Mouse (Mus musculus) embryonic facial prominence, embryonic 12.5 days (tissue): ENCODE measurements around the gene Zfp39. TPM values are rescaled to one million over a fixed set of nuclear protein-coding genes. Genes with fewer than 3 reads are reported as not detected.

Source experiments
- ATAC-seq: fragments of 200-750 bp; cut with Nextera tagmentation; 2 replicates; pipeline ENCODE4 v1.8.0; 2017; ENCODE audit not compliant: insufficient number of reproducible peaks, insufficient read depth, low FRiP score, low TSS enrichment
- H3K27ac ChIP-seq: fragments of 300-500 bp; sonication (generic); 2 replicates; pipeline ENCODE4 v1.5.1; 2016; ENCODE audit warnings: mild to moderate bottlenecking
- H3K27me3 ChIP-seq: fragments of 300-500 bp; sonication (generic); 2 replicates; pipeline ENCODE4 v1.6.1; 2016; ENCODE audit warnings: mild to moderate bottlenecking, moderate library complexity
- H3K36me3 ChIP-seq: fragments of 300-500 bp; sonication (generic); 2 replicates; pipeline ENCODE4 v1.6.1; 2016; ENCODE audit warnings: mild to moderate bottlenecking
- H3K4me1 ChIP-seq: fragments of 300-500 bp; sonication (generic); 2 replicates; pipeline ENCODE4 v1.6.1; 2016
- H3K4me2 ChIP-seq: fragments of 300-500 bp; sonication (generic); replicated peaks from 2 replicates; pipeline ENCODE4 v1.6.1; 2016; ENCODE audit warnings: mild to moderate bottlenecking, moderate library complexity
- H3K4me3 ChIP-seq: fragments of 300-500 bp; sonication (generic); 2 replicates; pipeline ENCODE4 v1.5.1; 2016; ENCODE audit warnings: mild to moderate bottlenecking
- H3K9ac ChIP-seq: fragments of 300-500 bp; sonication (generic); 2 replicates; pipeline ENCODE4 v1.6.1; 2016; ENCODE audit warnings: mild to moderate bottlenecking, moderate library complexity
- H3K9me3 ChIP-seq: fragments of 300-500 bp; sonication (generic); 2 replicates; pipeline ENCODE4 v1.6.1; 2016; ENCODE audit warnings: mild to moderate bottlenecking, moderate library complexity
- WGBS: fragments of 180-500 bp; shearing (Covaris S2); methylation state at CpG from one replicate; pipeline ENCODE4 v1.1.7; 2016; 5-methylcytosine and 5-hydroxymethylcytosine counted together
- polyA plus RNA-seq: library from polyadenylated mRNA; unstranded; fragments of >200 nt; fragmentation: Nextera tagmentation; extraction: Ambion mirVana; gene quantifications from 2 replicates; pipeline ENCODE4 v1.2.1, GENCODE M21; 2016

Zfp39 gene
- polyA plus RNA-seq, 1 experiment from 2014 or later, result 6.6 TPM

DNA sequence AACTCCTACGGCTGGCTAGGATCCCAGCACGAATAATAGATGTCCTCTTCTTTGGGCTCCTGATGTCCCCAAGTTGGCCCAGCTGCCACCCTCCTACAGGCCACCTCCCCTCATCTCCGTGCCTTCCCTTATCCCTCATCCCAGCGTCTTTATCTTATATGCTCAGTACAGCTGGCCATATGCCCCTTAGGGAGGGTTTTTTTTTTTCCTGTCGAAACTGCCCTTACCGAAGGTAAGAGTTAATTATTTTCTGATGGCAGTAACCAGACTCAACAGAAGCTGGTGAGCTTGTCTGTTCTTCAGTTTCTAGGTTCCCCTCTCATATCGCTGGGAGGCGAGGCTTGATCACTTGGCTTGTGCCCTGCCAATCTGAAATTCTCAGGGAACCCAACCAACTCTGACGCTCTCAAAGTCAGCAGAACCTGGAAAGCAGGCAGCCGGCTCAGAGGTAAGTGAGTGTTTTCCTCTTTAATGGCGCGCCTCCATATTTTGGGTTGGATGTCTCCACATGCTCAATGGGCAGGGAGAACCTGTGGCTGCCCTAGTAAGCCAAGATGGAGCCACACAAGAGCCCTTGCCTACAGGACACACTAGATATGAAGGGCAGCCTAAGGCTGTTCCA is 13.8 kb upstream of the Zfp39 start, which contains the start of gene Btnl10:
TSS of gene Btnl10 (plus strand) at position 164 of the 622 bp plus-strand sequence.
- Histone ChIP-seq H3K4me1 (no peaks in the 10 kb centered on the region), H3K36me3 (no peaks in the 10 kb centered on the region), H3K27ac (no peak within 1 kb of the TSS), H3K9me3 (no peaks in the 10 kb centered on the region), H3K4me2 (no peak within 1 kb of the TSS), H3K27me3 (no peaks in the 10 kb centered on the region), H3K9ac (no peak within 1 kb of the TSS), H3K4me3 (no peak within 1 kb of the TSS)
- 75% methylated on average over 12 of the region's 12 CpGs for WGBS
- ATAC-seq, result no peak

DNA sequence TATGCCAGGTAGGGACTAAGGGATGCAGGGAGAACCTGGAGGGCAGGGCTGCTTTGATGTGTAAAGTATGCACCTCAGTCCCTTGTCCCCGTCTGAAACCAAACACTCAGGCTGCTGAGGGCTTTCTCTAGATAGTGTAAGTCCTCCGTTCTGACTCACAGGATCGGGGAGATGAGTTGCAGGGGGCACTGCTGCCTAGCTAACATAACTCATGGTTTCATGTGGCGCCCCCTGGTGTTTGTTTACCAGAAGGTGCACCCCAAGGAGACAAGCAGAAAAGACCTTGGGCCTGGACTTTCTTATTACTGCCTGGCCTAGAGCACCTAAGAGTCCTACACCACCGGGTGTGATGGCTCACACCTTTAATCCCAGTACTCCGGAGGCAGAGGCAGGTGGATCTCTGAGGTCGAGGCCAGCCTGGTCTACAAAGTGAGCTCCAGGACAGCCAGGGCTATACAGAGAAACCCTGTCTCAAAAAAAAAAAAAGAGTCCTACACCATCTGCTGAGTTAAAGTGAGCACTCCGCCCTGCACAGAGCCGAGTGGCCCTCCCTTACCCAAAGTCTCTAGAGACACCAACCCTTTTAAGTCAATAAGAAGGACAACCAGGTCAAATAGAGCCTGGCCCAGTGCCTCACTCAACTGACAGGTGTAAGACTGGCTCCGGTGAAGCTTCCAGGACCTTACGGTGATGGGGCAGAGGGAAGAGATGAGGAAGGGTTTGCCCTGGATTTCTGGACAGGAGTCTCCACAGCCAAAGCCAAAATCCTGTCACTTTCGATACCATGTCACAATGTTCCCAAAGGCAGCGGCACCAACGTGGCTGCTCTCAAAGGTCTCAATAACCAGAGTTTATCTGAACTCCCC is 13.1 kb upstream of the Zfp39 start:
- Histone ChIP-seq H3K4me3 (no peak overlapping the region), H3K4me2 (no peak overlapping the region), H3K27ac (no peak overlapping the region), H3K9me3 (no peaks in the 10 kb centered on the region), H3K4me1 (no peaks in the 10 kb centered on the region), H3K36me3 (no peaks in the 10 kb centered on the region), H3K27me3 (no peaks in the 10 kb centered on the region), H3K9ac (no peak overlapping the region)
- WGBS, result 56% methylated on average over 14 of the region's 14 CpGs
- ATAC-seq, result no peak

DNA sequence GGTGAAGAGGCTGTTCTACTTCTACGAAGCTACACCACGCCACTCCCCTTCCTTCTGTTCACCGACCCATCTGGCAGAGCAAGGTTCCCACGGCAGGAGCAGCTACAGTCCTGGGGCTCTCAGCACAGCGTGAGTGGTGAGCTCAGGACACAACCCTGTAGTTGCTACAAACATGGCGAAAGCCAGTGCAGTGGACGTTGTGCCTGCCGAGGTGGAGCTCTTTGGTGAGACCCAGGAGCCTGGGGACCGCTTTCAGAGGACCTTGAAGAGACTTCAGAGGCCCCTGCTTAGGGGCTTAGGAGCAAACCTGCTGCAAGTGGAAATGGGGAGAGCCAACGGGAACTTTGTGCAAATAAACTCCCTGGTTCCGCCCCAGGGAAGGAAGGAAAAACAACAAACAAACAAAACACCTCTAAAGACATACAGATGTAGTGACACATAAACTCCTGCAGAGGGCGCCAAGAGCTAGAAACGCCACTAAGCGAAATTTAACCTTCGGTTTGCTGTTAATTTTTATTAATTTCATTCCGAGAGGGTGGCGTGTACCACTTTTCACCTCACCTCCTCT is 10.5 kb upstream of the Zfp39 start:
- peak overlapping the region; percentile 52 for H3K4me2 ChIP-seq
- peak overlapping the region; percentile 25 for H3K4me3 ChIP-seq
- 14% methylated on average over 17 of the region's 17 CpGs for WGBS
- no peak for ATAC-seq
- peak overlapping the region; percentile 47; the same call in 1 of the 2 replicates for H3K9ac ChIP-seq
- H3K27ac ChIP-seq, result 0 out of 2 replicates have a peak overlapping the region, but pooled peaks have one; percentile 36
- no peaks in the 10 kb centered on the region for H3K9me3 ChIP-seq
- H3K27me3 ChIP-seq, result no peaks in the 10 kb centered on the region
- H3K4me1 ChIP-seq, result no peaks in the 10 kb centered on the region
- H3K36me3 ChIP-seq, result no peaks in the 10 kb centered on the region

DNA sequence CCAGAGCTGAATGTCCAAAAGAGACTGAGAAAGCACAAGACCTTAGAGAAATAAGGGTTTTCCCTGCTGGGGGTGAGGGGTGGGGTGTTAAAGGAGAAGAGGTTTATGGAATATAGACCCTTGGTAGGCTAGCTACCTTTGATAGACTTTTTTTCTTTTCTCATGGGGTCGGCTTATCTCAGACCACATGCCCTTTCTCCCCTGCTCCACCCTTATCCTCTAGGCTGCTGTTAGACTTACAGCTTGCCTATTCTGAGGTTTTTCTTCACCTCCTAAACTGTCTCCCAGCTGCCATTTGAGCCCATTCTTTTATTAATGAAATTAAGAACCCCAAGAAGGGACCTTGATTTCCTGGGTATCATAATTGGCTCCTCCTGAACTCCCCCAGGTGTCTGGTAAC is 9.8 kb upstream of the Zfp39 start:
- WGBS, result 70% methylated on average over 1 of the region's 1 CpGs
- no peak overlapping the region for H3K27ac ChIP-seq
- H3K9me3 ChIP-seq, result no peaks in the 10 kb centered on the region
- H3K9ac ChIP-seq, result no peak overlapping the region
- ATAC-seq, result no peak
- no peaks in the 10 kb centered on the region for H3K27me3 ChIP-seq
- no peaks in the 10 kb centered on the region for H3K36me3 ChIP-seq
- no peak overlapping the region for H3K4me2 ChIP-seq
- no peaks in the 10 kb centered on the region for H3K4me1 ChIP-seq
- H3K4me3 ChIP-seq, result no peak overlapping the region

DNA sequence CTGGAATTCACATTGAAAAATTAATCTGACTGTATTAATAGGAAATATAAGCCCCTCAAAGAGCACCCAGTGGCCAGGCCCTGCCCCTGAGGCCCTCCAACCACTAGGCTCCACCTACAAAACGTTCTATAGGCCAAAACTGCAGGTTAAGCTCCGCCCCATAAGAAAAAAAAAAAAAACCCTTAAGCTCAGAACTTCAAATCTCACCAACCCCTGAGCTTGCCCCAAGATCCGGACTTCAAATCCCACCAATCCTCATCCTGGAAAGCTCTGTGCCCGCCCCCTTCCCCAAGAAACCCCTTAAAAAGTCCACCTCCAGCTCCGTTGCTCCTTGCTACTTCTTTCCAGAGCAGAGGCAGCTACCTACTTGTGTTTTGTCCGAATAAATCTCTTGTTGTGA is 813 bp upstream of the Zfp39 start:
- Histone ChIP-seq H3K4me3 (no peak overlapping the region), H3K27me3 (no peaks in the 10 kb centered on the region), H3K9me3 (no peaks in the 10 kb centered on the region), H3K27ac (no peak overlapping the region), H3K4me1 (peaks cover 6% of the 10 kb centered on the region; the same call in 1 of the 2 replicates), H3K4me2 (peak overlapping the region; percentile 86; the same call in 1 of the 2 replicates), H3K36me3 (peaks cover 18% of the 10 kb centered on the region), H3K9ac (no peak overlapping the region)
- ATAC-seq, result no peak
- 47% methylated on average over 6 of the region's 6 CpGs for WGBS

DNA sequence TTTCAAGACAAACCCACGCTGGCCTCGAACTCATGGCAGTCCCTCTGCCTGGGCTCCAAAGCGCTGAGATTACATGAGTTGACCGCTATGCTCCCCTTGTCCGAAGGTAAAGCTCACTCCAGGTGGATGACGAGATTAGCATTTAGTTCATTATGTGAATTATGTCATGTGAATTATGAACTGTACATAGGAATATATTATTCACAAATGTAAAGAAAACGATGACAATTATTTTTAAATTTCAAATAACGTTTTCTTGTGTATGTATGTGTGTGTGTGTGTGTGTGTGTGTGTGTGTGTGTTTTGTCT is 339 bp upstream of the Zfp39 start:
- WGBS, result 4% methylated on average over 8 of the region's 8 CpGs
- H3K9ac ChIP-seq, result no peak overlapping the region

DNA sequence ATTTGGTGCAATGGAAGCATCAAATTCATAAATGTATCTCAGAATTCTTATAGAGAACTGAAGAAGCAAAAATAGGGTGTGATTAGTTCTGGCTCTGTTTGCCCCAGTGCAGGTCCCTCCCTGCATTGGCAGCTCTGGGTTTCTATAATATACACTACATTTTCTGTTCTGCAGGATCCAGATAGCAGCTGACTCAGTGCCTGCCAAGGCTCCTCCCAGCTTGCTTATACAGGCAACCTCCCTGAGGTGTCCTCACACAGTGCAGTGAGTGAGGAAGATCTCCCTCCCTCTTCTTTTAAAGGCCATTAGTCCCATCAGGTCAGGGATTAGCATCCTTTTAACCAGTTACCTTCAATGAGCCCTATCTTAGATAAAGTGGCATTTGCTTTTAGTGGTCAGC is 2.9 kb downstream of the Zfp39 start:
- H3K4me1 ChIP-seq, result peaks cover 6% of the 10 kb centered on the region; the same call in 1 of the 2 replicates
- H3K9ac ChIP-seq, result no peak overlapping the region
- no peaks in the 10 kb centered on the region for H3K9me3 ChIP-seq
- no peaks in the 10 kb centered on the region for H3K27me3 ChIP-seq
- peaks cover 37% of the 10 kb centered on the region for H3K36me3 ChIP-seq
- ATAC-seq, result no peak
- no peak overlapping the region for H3K27ac ChIP-seq
- H3K4me2 ChIP-seq, result no peak overlapping the region
- no peak overlapping the region for H3K4me3 ChIP-seq

More for the DNA sequence above, 339 bp upstream of the Zfp39 start:
- H3K4me3 ChIP-seq, result peak overlapping the region; percentile 75
- ATAC-seq, result no peak
- H3K27me3 ChIP-seq, result no peaks in the 10 kb centered on the region
- peak overlapping the region; percentile 86 for H3K4me2 ChIP-seq
- H3K36me3 ChIP-seq, result peaks cover 20% of the 10 kb centered on the region
- no peak overlapping the region for H3K27ac ChIP-seq
- H3K4me1 ChIP-seq, result peaks cover 6% of the 10 kb centered on the region; the same call in 1 of the 2 replicates
- H3K9me3 ChIP-seq, result no peaks in the 10 kb centered on the region

DNA sequence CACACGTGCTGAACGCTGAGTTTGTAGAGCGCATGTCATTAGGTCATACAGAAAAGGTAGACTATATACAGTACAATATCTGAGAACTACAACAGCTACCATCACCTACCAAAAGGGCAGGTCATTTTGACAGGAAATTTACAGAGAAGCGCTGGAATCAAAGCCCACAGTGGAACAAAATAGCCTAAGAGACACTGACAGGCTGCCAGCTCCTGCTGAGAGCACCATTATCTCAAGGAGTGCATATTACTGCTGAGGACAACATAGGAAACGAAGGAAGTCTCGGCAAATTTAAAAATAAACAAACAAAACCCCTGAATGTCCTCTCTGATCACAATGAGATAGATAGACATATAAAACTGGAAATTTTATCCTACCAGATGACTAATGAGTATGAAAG is 6.5 kb downstream of the Zfp39 start:
- Histone ChIP-seq H3K9me3 (no peaks in the 10 kb centered on the region), H3K9ac (no peak overlapping the region), H3K27ac (no peak overlapping the region), H3K36me3 (peaks cover 56% of the 10 kb centered on the region), H3K4me3 (no peak overlapping the region), H3K4me1 (peaks cover 1% of the 10 kb centered on the region; the same call in 1 of the 2 replicates), H3K27me3 (no peaks in the 10 kb centered on the region), H3K4me2 (no peak overlapping the region)
- ATAC-seq, result no peak
- 86% methylated on average over 6 of the region's 6 CpGs for WGBS

DNA sequence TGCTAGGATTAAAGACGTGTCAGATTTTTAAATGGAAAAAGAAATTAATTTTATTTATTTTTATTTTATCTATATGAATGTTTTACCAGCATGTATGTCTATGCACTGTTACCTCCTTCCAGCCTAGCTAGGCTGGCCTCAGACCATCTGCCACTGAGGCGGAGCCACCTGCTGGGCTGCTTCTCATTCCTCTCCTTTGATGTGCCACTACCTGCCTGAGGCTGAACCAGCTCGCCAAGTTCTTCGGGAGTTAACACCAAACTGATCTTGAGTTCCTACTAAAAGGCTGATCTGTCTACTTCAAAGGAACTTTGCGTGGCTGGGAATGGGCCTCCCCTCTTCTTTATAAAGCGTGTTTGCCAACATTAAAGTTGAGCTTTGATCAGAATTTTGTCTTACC is 9.6 kb downstream of the Zfp39 start:
- H3K36me3 ChIP-seq, result peaks cover 63% of the 10 kb centered on the region
- 71% methylated on average over 6 of the region's 6 CpGs for WGBS

DNA sequence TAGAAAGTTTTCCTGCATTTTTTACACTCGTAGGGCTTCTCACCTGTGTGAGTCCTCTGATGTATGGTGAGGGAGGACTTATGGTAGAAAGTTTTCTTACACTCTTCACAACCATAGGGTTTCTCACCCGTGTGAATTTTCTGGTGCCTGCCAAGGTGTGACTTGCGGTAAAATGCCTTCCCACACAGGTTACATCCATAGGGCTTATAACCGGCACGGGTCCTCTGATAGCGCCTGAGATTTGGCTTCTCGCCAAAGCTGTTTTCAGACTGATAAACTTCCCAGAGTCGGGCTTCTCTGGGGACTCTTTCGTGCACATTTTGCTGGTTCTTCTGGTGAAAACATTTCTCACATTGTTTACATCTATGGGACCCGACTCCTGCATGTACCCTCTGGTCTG is 13.5 kb downstream of the Zfp39 start:
- Histone ChIP-seq H3K27me3 (no peaks in the 10 kb centered on the region), H3K9me3 (no peaks in the 10 kb centered on the region), H3K4me2 (no peak overlapping the region), H3K4me3 (no peak overlapping the region), H3K36me3 (peaks cover 51% of the 10 kb centered on the region), H3K27ac (no peak overlapping the region), H3K9ac (no peak overlapping the region), H3K4me1 (no peaks in the 10 kb centered on the region)
- no peak for ATAC-seq
- 92% methylated on average over 10 of the region's 10 CpGs for WGBS

More for the DNA sequence above, 9.6 kb downstream of the Zfp39 start:
- no peak overlapping the region for H3K4me3 ChIP-seq
- H3K4me2 ChIP-seq, result no peak overlapping the region
- H3K9ac ChIP-seq, result no peak overlapping the region
- no peaks in the 10 kb centered on the region for H3K27me3 ChIP-seq
- H3K9me3 ChIP-seq, result no peaks in the 10 kb centered on the region
- H3K27ac ChIP-seq, result no peak overlapping the region
- no peaks in the 10 kb centered on the region for H3K4me1 ChIP-seq
- ATAC-seq, result no peak

DNA sequence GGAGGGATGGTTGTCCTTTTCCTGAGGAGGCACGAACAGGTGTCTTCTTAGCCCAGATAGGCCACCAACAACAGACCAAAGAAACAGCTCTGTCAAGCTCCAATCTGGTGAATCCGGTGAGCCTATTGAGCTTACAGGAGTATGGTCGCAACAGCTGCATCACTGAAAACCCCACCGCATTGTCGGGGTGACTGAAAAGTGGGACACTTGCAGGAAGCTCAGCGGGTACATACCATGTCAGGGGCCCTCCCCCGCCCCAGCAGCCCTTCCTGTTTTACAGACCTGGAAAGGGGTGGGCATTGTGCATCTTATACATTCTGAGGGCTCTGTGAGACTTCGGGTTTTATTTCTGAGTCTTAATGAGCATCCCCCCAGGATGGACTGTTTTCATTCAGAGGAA is 20.3 kb downstream of the Zfp39 start:
- H3K36me3 ChIP-seq, result peaks cover 40% of the 10 kb centered on the region

DNA sequence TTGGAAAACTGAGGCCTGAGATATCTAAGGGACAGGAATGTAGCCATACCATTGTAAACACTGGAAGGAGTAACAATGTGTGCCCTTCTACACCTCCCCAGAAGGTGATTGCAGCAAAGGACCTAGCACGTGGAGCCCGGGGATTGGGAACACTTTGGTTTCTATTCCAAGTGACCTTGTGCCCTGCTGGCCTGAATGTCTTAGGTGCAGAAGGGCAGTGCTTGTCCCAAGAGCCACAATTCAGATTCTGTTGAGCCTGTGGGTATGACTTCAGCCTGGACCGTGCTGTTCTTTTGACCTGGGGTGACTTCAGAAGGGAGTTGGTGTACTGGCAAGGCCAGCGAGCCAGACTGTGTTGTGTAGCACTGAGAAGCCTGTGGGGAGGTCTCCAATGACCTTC is 33.1 kb downstream of the Zfp39 start:
- Histone ChIP-seq H3K4me1 (peaks cover 11% of the 10 kb centered on the region), H3K4me3 (no peak overlapping the region), H3K27ac (no peak overlapping the region), H3K4me2 (no peak overlapping the region), H3K9me3 (no peaks in the 10 kb centered on the region), H3K9ac (no peak overlapping the region), H3K36me3 (0 out of 2 replicates have a peak, but pooled peaks cover 9% of the 10 kb centered on the region), H3K27me3 (no peaks in the 10 kb centered on the region)
- WGBS, result 84% methylated on average over 4 of the region's 4 CpGs
- no peak for ATAC-seq

More for the DNA sequence above, 20.3 kb downstream of the Zfp39 start:
- ATAC-seq, result no peak
- H3K4me1 ChIP-seq, result no peaks in the 10 kb centered on the region
- no peak overlapping the region for H3K27ac ChIP-seq
- no peaks in the 10 kb centered on the region for H3K9me3 ChIP-seq
- no peak overlapping the region for H3K4me3 ChIP-seq
- H3K9ac ChIP-seq, result no peak overlapping the region
- WGBS, result 85% methylated on average over 8 of the region's 8 CpGs
- H3K4me2 ChIP-seq, result no peak overlapping the region
- H3K27me3 ChIP-seq, result no peaks in the 10 kb centered on the region
